Mouse (Mus musculus): ENCODE results near the gene Spata45.

DNA sequence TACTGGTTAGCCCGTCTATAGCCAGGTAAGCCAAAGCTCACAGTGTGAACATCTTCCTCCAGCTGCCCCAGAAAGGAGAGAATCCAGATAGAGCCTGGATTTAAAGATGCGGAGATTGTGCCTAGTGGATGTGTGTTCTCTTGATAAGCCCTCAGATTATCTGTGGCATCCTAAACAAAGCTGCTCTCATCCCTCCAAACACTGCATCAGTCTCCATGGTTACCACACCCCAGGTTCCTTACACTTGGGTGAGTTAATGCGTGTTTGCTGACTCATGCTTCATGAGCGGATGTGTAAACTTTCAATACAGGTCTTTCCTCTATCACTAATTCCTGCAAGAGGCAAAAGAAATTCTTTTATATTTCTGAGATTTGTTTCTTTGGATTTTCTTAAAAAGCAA, 790 bp upstream of the Spata45 start:
- TF ChIP-seq POLR2A (IDR thresholded peaks at IDR 0.05; ENCODE audit: borderline replicate concordance, insufficient read depth, low read length) (no peak), CTCF (IDR thresholded peaks at IDR 0.05; ENCODE audit: borderline replicate concordance, insufficient read depth, low read depth, low read length) (no peak)
